Mouse (Mus musculus) thymus, postnatal 25 days (tissue): ENCODE data around the gene Scd1.

ENCODE experiments used
- DNase-seq: peaks from one replicate; pipeline ENCODE4 v3.0.0; 2022

The Scd1 gene

DNA sequence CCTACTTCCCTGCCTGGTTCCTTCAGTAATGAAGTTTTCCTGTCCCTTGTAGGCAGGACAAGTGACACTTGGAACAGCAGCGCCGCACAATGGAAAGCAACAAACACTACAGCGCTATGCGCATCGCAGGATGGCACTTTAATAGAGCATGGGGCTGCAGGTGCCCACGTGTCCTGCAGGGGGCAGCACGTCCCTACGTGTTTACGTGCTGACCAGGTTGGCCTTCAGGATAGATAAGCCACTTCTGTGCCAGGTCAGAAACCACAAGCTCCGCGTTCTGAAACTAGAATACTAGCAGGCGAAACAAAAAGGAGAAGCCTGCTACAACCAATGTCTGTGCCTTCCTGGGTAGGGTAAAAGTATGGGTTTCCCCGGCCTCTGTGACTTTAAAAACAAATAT, 44.1 kb downstream of the Scd1 start:
- peak; percentile 61 for DNase-seq

DNA sequence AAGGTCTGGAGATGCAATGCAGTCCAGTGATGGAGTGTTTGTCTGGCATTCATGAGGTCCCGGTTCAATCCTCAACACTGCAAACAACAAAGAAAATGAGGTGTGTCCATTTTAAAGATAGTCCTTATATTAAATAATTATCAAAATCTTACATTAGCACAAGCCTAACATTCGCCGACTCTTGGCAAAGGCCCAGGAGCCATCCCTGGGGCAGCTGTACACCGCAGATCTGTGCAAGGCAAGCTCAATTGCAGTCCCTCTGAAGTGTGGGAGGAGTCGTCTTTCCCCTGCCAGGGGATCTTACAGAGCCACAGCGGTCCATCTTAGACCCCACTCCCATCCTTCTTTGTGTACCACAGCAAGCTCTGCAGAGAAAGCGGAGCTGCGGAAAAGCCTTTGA, 49.0 kb downstream of the Scd1 start:
- DNase-seq = no peak

- DNase-seq = no peak
Measured at GRCm38 (mm10) chr19:44351756-44352155, 55.9 kb downstream of the Scd1 start.

DNA sequence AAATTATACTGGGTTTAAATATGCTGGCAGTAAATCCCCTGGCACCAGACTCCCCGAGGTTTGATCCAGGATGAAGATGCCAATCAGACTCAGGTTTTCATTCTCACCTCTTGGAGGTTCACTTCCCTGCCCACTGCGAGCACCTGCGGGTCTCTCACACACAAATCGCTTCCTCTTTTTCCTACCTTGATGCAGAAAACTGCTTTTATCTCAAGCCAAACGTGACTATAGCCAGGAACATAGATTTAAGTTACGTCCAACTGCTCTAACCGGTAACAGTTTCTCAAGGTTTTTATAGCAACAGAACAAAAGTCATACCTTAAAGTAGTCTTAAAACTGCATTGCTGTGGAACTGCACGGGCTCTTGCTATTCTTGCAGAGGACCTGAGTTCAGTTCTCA, 58.0 kb downstream of the Scd1 start:
- DNase-seq = no peak
